Mouse (Mus musculus): ENCODE results near the gene Macrod2.

Gene Macrod2

GRCm38 (mm10) chr2:140395179-140395578, at the start of gene Macrod2:
Gene Macrod2 (plus strand): TSS chr2:140395309.
- peak; percentile 98 to 99 for DNase-seq

- DNase-seq, result peak in 1 of 2 experiments; percentile 22
These were observed 35.2 kb upstream of the Macrod2 start for GRCm38 (mm10) chr2:140359905-140360304.

GRCm38 (mm10) chr2:140364804-140365203, 30.3 kb upstream of the Macrod2 start:
- DNase-seq, result no peak

- no peak for DNase-seq
These were observed 5.6 kb upstream of the Macrod2 start, which contains the start of gene Sel1l2 for GRCm38 (mm10) chr2:140389525-140389924. Gene Sel1l2 (minus strand): TSS chr2:140389706.

- DNase-seq, result peak; percentile 31 to 51
These were observed 679 bp downstream of the Macrod2 start for GRCm38 (mm10) chr2:140395744-140396231.

GRCm38 (mm10) chr2:140425844-140426243, 30.7 kb downstream of the Macrod2 start:
- no peak for DNase-seq

GRCm38 (mm10) chr2:140427283-140427682, 32.2 kb downstream of the Macrod2 start:
- peak in 1 of 2 experiments; percentile 4 for DNase-seq

- DNase-seq, result no peak
These were observed 44.0 kb downstream of the Macrod2 start for GRCm38 (mm10) chr2:140439081-140439480.

- no peak for DNase-seq
These were observed 53.5 kb downstream of the Macrod2 start for GRCm38 (mm10) chr2:140448636-140449035.

- no peak for DNase-seq
These were observed 80.7 kb downstream of the Macrod2 start for GRCm38 (mm10) chr2:140475770-140476169.

GRCm38 (mm10) chr2:140476891-140477290, 81.8 kb downstream of the Macrod2 start:
- no peak for DNase-seq

- no peak for DNase-seq
These were observed 87.5 kb downstream of the Macrod2 start for GRCm38 (mm10) chr2:140482604-140483003.

- DNase-seq, result no peak
These were observed 102.6 kb downstream of the Macrod2 start for GRCm38 (mm10) chr2:140497688-140498087.

GRCm38 (mm10) chr2:140500951-140501350, 105.8 kb downstream of the Macrod2 start:
- DNase-seq, result peak; percentile 40 to 47

GRCm38 (mm10) chr2:140521472-140521871, 126.4 kb downstream of the Macrod2 start:
- no peak for DNase-seq

- DNase-seq, result no peak
These were observed 135.1 kb downstream of the Macrod2 start for GRCm38 (mm10) chr2:140530214-140530613.

GRCm38 (mm10) chr2:140532024-140532423, 136.9 kb downstream of the Macrod2 start:
- no peak for DNase-seq

- DNase-seq, result no peak
These were observed 137.9 kb downstream of the Macrod2 start for GRCm38 (mm10) chr2:140532859-140533519.

GRCm38 (mm10) chr2:140533621-140534020, 138.5 kb downstream of the Macrod2 start:
- DNase-seq, result no peak

GRCm38 (mm10) chr2:140534583-140534982, 139.5 kb downstream of the Macrod2 start:
- no peak for DNase-seq

- DNase-seq, result peak in 1 of 2 experiments; percentile 7
These were observed 140.9 kb downstream of the Macrod2 start for GRCm38 (mm10) chr2:140535832-140536571.

GRCm38 (mm10) chr2:140549286-140549685, 154.2 kb downstream of the Macrod2 start:
- DNase-seq, result no peak

GRCm38 (mm10) chr2:140561426-140561825, 166.3 kb downstream of the Macrod2 start:
- DNase-seq, result no peak

GRCm38 (mm10) chr2:140570874-140571273, 175.8 kb downstream of the Macrod2 start:
- no peak for DNase-seq

Data from lung, postnatal 4 days (tissue).